Mouse (Mus musculus) kidney, postnatal 0 days (tissue): ENCODE results near the gene F11. TPM values are rescaled to one million over a fixed set of nuclear protein-coding genes. Genes with fewer than 3 reads are reported as not detected.

Experiments
- ATAC-seq: fragments of 200-750 bp; cut with Nextera tagmentation; replicated peaks from 2 replicates; pipeline ENCODE4 v1.8.0; 2017; ENCODE audit warnings: low read depth, moderate number of reproducible peaks, moderate TSS enrichment, moderate library complexity; ENCODE audit not compliant: low FRiP score
- DNase-seq: peaks from one replicate; pipeline ENCODE4 v3.0.0-alpha.2; 2016; ENCODE audit warnings: low spot score
- H3K27ac ChIP-seq: fragments of 300-500 bp; sonication (generic); 2 replicates; pipeline ENCODE4 v1.5.1; 2014; ENCODE audit warnings: mild to moderate bottlenecking
- H3K27me3 ChIP-seq: fragments of 300-500 bp; sonication (generic); 2 replicates; pipeline ENCODE4 v1.6.1; 2014; ENCODE audit warnings: low read length, mixed read lengths; ENCODE audit not compliant: insufficient read depth
- H3K36me3 ChIP-seq: fragments of 300-500 bp; sonication (generic); 2 replicates; pipeline ENCODE4 v1.6.1; 2014; ENCODE audit warnings: low read length, mixed read lengths; ENCODE audit not compliant: insufficient read depth
- H3K4me1 ChIP-seq: fragments of 300-500 bp; sonication (generic); replicated peaks from 2 replicates; pipeline ENCODE4 v1.6.1; 2014; ENCODE audit warnings: antibody characterized with exemption, low read length, mixed read lengths; ENCODE audit not compliant: insufficient read depth
- H3K4me2 ChIP-seq: fragments of 300-500 bp; sonication (generic); 2 replicates; pipeline ENCODE4 v1.6.1; 2014; ENCODE audit warnings: mild to moderate bottlenecking, low read length, moderate library complexity, mixed read lengths
- H3K4me3 ChIP-seq: fragments of 300-500 bp; sonication (generic); replicated peaks from 2 replicates; pipeline ENCODE4 v1.5.1; 2014; ENCODE audit warnings: low read depth, low read length
- H3K9ac ChIP-seq: fragments of 300-500 bp; sonication (generic); 2 replicates; pipeline ENCODE4 v1.6.1; 2014; ENCODE audit warnings: low read depth, low read length
- H3K9me3 ChIP-seq: fragments of 300-500 bp; sonication (generic); replicated peaks from 2 replicates; pipeline ENCODE4 v1.6.1; 2016; ENCODE audit warnings: low read length, inconsistent platforms, mixed read lengths
- CTCF ChIP-seq: IDR thresholded peaks from 2 replicates; pipeline ENCODE4 v1.5.1; 2016; ENCODE audit warnings: antibody characterized with exemption, low read depth, mild to moderate bottlenecking, moderate library complexity
- WGBS: fragments of 180-500 bp; shearing (Covaris S2); extraction: QIAGEN DNeasy Blood & Tissue Kit; methylation state at CpG from one replicate; pipeline ENCODE4 v1.1.7; 2014; 5-methylcytosine and 5-hydroxymethylcytosine counted together
- polyA plus RNA-seq: library from polyadenylated mRNA; unstranded; fragments of >200 nt; fragmentation: Nextera tagmentation; extraction: Ambion mirVana; gene quantifications from 2 replicates; pipeline ENCODE4 v1.2.1, GENCODE M21; 2015

F11 gene
- polyA plus RNA-seq, 1 experiment from 2014 or later: not detected

GRCm38 (mm10) chr8:45294687-45295086 is 32.9 kb upstream of the F11 start, which contains the start of gene Klkb1:
Gene Klkb1, minus strand, starts transcription at chr8:45294859.
- Histone ChIP-seq H3K9ac (no peak within 1 kb of the TSS), H3K4me3 (no peak within 1 kb of the TSS), H3K9me3 (no peaks in the 10 kb centered on the region), H3K4me2 (no peak within 1 kb of the TSS), H3K4me1 (no peaks in the 10 kb centered on the region), H3K27me3 (no peaks in the 10 kb centered on the region), H3K27ac (no peak within 1 kb of the TSS), H3K36me3 (no peaks in the 10 kb centered on the region)
- ATAC-seq: no peak
- 88% methylated on average over 7 of the region's 7 CpGs for WGBS
- DNase-seq: no peak
- TF ChIP-seq CTCF: no peak

GRCm38 (mm10) chr8:45291790-45292189 is 30.0 kb upstream of the F11 start:
- WGBS: 89% methylated on average over 2 of the region's 2 CpGs

GRCm38 (mm10) chr8:45281630-45282029 is 19.8 kb upstream of the F11 start:
- no peak for DNase-seq
- no peak overlapping the region for H3K4me3 ChIP-seq
- no peak overlapping the region for H3K4me2 ChIP-seq
- no peak overlapping the region for H3K9ac ChIP-seq
- 73% methylated on average over 8 of the region's 8 CpGs for WGBS
- no peaks in the 10 kb centered on the region for H3K4me1 ChIP-seq
- no peaks in the 10 kb centered on the region for H3K9me3 ChIP-seq
- no peak for ATAC-seq
- TF ChIP-seq CTCF: no peak
- H3K36me3 ChIP-seq: no peaks in the 10 kb centered on the region
- H3K27ac ChIP-seq: no peak overlapping the region
- H3K27me3 ChIP-seq: no peaks in the 10 kb centered on the region

More at GRCm38 (mm10) chr8:45291790-45292189, 30.0 kb upstream of the F11 start:
- H3K27ac ChIP-seq: no peak overlapping the region
- no peaks in the 10 kb centered on the region for H3K27me3 ChIP-seq
- H3K9me3 ChIP-seq: no peaks in the 10 kb centered on the region
- ATAC-seq: no peak
- H3K9ac ChIP-seq: no peak overlapping the region
- no peak for DNase-seq
- no peaks in the 10 kb centered on the region for H3K4me1 ChIP-seq
- no peak overlapping the region for H3K4me2 ChIP-seq
- no peak overlapping the region for H3K4me3 ChIP-seq
- TF ChIP-seq CTCF: no peak
- H3K36me3 ChIP-seq: no peaks in the 10 kb centered on the region

GRCm38 (mm10) chr8:45277453-45277852 is 15.6 kb upstream of the F11 start:
- Histone ChIP-seq H3K27ac (no peak overlapping the region), H3K27me3 (no peaks in the 10 kb centered on the region), H3K36me3 (no peaks in the 10 kb centered on the region), H3K4me1 (no peaks in the 10 kb centered on the region), H3K9me3 (no peaks in the 10 kb centered on the region), H3K9ac (no peak overlapping the region), H3K4me2 (no peak overlapping the region), H3K4me3 (no peak overlapping the region)
- WGBS: 63% methylated on average over 3 of the region's 3 CpGs
- DNase-seq (no peak), ATAC-seq (no peak)
- no peak for TF ChIP-seq CTCF

GRCm38 (mm10) chr8:45274317-45274716 is 12.5 kb upstream of the F11 start:
- H3K36me3 ChIP-seq: no peaks in the 10 kb centered on the region
- no peak overlapping the region for H3K27ac ChIP-seq
- H3K27me3 ChIP-seq: no peaks in the 10 kb centered on the region
- no peak for ATAC-seq
- DNase-seq: no peak
- WGBS: 81% methylated on average over 4 of the region's 4 CpGs
- TF ChIP-seq CTCF: no peak
- no peak overlapping the region for H3K9ac ChIP-seq
- no peak overlapping the region for H3K4me2 ChIP-seq
- H3K4me1 ChIP-seq: no peaks in the 10 kb centered on the region
- no peak overlapping the region for H3K4me3 ChIP-seq
- H3K9me3 ChIP-seq: no peaks in the 10 kb centered on the region

- no peak overlapping the region for H3K9ac ChIP-seq
- no peak overlapping the region for H3K4me3 ChIP-seq
- H3K4me2 ChIP-seq: no peak overlapping the region
- H3K27ac ChIP-seq: no peak overlapping the region
- H3K36me3 ChIP-seq: no peaks in the 10 kb centered on the region
- H3K4me1 ChIP-seq: no peaks in the 10 kb centered on the region
- H3K27me3 ChIP-seq: no peaks in the 10 kb centered on the region
- DNase-seq (no peak), ATAC-seq (no peak)
- H3K9me3 ChIP-seq: no peaks in the 10 kb centered on the region
- no peak for TF ChIP-seq CTCF
These were observed 7.2 kb upstream of the F11 start for GRCm38 (mm10) chr8:45269056-45269455.

GRCm38 (mm10) chr8:45268485-45268884 is 6.7 kb upstream of the F11 start:
- no peaks in the 10 kb centered on the region for H3K27me3 ChIP-seq
- H3K4me2 ChIP-seq: no peak overlapping the region
- no peak for TF ChIP-seq CTCF
- H3K9me3 ChIP-seq: no peaks in the 10 kb centered on the region
- no peak overlapping the region for H3K4me3 ChIP-seq
- DNase-seq (no peak), ATAC-seq (no peak)
- no peaks in the 10 kb centered on the region for H3K4me1 ChIP-seq
- no peak overlapping the region for H3K9ac ChIP-seq
- no peak overlapping the region for H3K27ac ChIP-seq
- H3K36me3 ChIP-seq: no peaks in the 10 kb centered on the region
